Mouse (Mus musculus): Measurements from ENCODE around the gene Hnrnph1.
A peak's percentile ranks its signal among the peaks of the same experiment; 100 is the strongest.
"Not testable (repeated sequence)": the region's sequence is repeated elsewhere in the genome, so short reads cannot be mapped to it uniquely, and the experiment has no call there.

Hnrnph1 gene

GRCm38 (mm10) chr11:50376911-50377891, at the start of gene Hnrnph1:
Gene Hnrnph1, plus strand, starts transcription at chr11:50376990.
- peak; percentile 97 to 99 for DNase-seq (ENCODE audit: low spot score in 2 of 2)

GRCm38 (mm10) chr11:50328075-50328625, 48.6 kb upstream of the Hnrnph1 start:
- DNase-seq (ENCODE audit: low spot score in 2 of 2) = no peak

- DNase-seq (ENCODE audit: low spot score in 2 of 2) = no peak
Measured at GRCm38 (mm10) chr11:50329378-50329777, 47.4 kb upstream of the Hnrnph1 start.

- no peak for DNase-seq (ENCODE audit: low spot score in 2 of 2)
Measured at GRCm38 (mm10) chr11:50333181-50333580, 43.6 kb upstream of the Hnrnph1 start.

- no peak for DNase-seq (ENCODE audit: low spot score in 2 of 2)
Measured at GRCm38 (mm10) chr11:50336126-50336525, 40.7 kb upstream of the Hnrnph1 start.

- no peak for DNase-seq (ENCODE audit: low spot score in 2 of 2)
Measured at GRCm38 (mm10) chr11:50336891-50337290, 39.9 kb upstream of the Hnrnph1 start.

GRCm38 (mm10) chr11:50345486-50345885, 31.3 kb upstream of the Hnrnph1 start:
- DNase-seq (ENCODE audit: low spot score in 2 of 2) = no peak

- DNase-seq (ENCODE audit: low spot score in 2 of 2) = no peak
Measured at GRCm38 (mm10) chr11:50346256-50347032, 30.3 kb upstream of the Hnrnph1 start.

GRCm38 (mm10) chr11:50352177-50352576, 24.6 kb upstream of the Hnrnph1 start:
- no peak for DNase-seq (ENCODE audit: low spot score in 2 of 2)

GRCm38 (mm10) chr11:50354162-50354561, 22.6 kb upstream of the Hnrnph1 start, which contains the start of gene Cby3:
Gene Cby3, plus strand, starts transcription at chr11:50354462.
- no peak for DNase-seq (ENCODE audit: low spot score in 2 of 2)

GRCm38 (mm10) chr11:50354851-50355250, 21.9 kb upstream of the Hnrnph1 start:
- no peak for DNase-seq (ENCODE audit: low spot score in 2 of 2)

GRCm38 (mm10) chr11:50355395-50355794, 21.4 kb upstream of the Hnrnph1 start:
- no peak for DNase-seq (ENCODE audit: low spot score in 2 of 2)

- DNase-seq (ENCODE audit: low spot score in 2 of 2) = peak in 1 of 2 experiments; percentile 45
Measured at GRCm38 (mm10) chr11:50358950-50359861, 17.6 kb upstream of the Hnrnph1 start.

- not testable (repeated sequence) for DNase-seq (ENCODE audit: low spot score in 2 of 2)
Measured at GRCm38 (mm10) chr11:50361282-50361681, 15.5 kb upstream of the Hnrnph1 start.

- no peak for DNase-seq (ENCODE audit: low spot score in 2 of 2)
Measured at GRCm38 (mm10) chr11:50364548-50364947, 12.2 kb upstream of the Hnrnph1 start.

- DNase-seq (ENCODE audit: low spot score in 2 of 2) = no peak
Measured at GRCm38 (mm10) chr11:50365322-50365721, 11.5 kb upstream of the Hnrnph1 start.

- DNase-seq (ENCODE audit: low spot score in 2 of 2) = no peak
Measured at GRCm38 (mm10) chr11:50367531-50367930, 9.3 kb upstream of the Hnrnph1 start.

GRCm38 (mm10) chr11:50369360-50369911, 7.4 kb upstream of the Hnrnph1 start:
- DNase-seq (ENCODE audit: low spot score in 2 of 2) = no peak

- no peak for DNase-seq (ENCODE audit: low spot score in 2 of 2)
Measured at GRCm38 (mm10) chr11:50370969-50371368, 5.8 kb upstream of the Hnrnph1 start.

GRCm38 (mm10) chr11:50371399-50371841, 5.4 kb upstream of the Hnrnph1 start:
- no peak for DNase-seq (ENCODE audit: low spot score in 2 of 2)

GRCm38 (mm10) chr11:50371911-50372310, 4.9 kb upstream of the Hnrnph1 start:
- DNase-seq (ENCODE audit: low spot score in 2 of 2) = no peak
